Mouse (Mus musculus) neural tube, embryonic 14.5 days (tissue): ENCODE measurements around the gene Wdr86. TPM values are rescaled to one million over a fixed set of nuclear protein-coding genes. Genes with fewer than 3 reads are reported as not detected.

ENCODE experiments used
- ATAC-seq: fragments of 200-750 bp; cut with Nextera tagmentation; 2 replicates; pipeline ENCODE4 v1.8.0; 2017; ENCODE audit warnings: low read depth, mild to moderate bottlenecking, moderate TSS enrichment, moderate library complexity
- H3K27ac ChIP-seq: fragments of 300-500 bp; sonication (generic); 2 replicates; pipeline ENCODE4 v1.5.1; 2014; ENCODE audit warnings: low read depth, mild to moderate bottlenecking, control low read depth, low read length, moderate library complexity, mixed read lengths
- H3K27me3 ChIP-seq: fragments of 300-500 bp; sonication (generic); 2 replicates; pipeline ENCODE4 v1.6.1; 2014; ENCODE audit warnings: low read length; ENCODE audit not compliant: control insufficient read depth, insufficient read depth
- H3K36me3 ChIP-seq: fragments of 300-500 bp; sonication (generic); 2 replicates; pipeline ENCODE4 v1.6.1; 2014; ENCODE audit warnings: low read length, mixed read lengths; ENCODE audit not compliant: control insufficient read depth, insufficient read depth
- H3K4me1 ChIP-seq: fragments of 300-500 bp; sonication (generic); 2 replicates; pipeline ENCODE4 v1.6.1; 2014; ENCODE audit warnings: low read length; ENCODE audit not compliant: control insufficient read depth, insufficient read depth
- H3K4me2 ChIP-seq: fragments of 300-500 bp; sonication (generic); 2 replicates; pipeline ENCODE4 v1.6.1; 2014; ENCODE audit warnings: mild to moderate bottlenecking, low read depth, low read length, control low read depth
- H3K4me3 ChIP-seq: fragments of 300-500 bp; sonication (generic); 2 replicates; pipeline ENCODE4 v1.5.1; 2014; ENCODE audit warnings: low read depth, low read length, control low read depth, mixed read lengths
- H3K9ac ChIP-seq: fragments of 300-500 bp; sonication (generic); replicated peaks from 2 replicates; pipeline ENCODE4 v1.6.1; 2014; ENCODE audit warnings: low read depth, mild to moderate bottlenecking, control low read depth, low read length, mixed read lengths
- H3K9me3 ChIP-seq: fragments of 300-500 bp; sonication (generic); 2 replicates; pipeline ENCODE4 v1.6.1; 2016; ENCODE audit warnings: low read length; ENCODE audit not compliant: control insufficient read depth
- WGBS: fragments of 180-500 bp; shearing (Covaris S2); extraction: QIAGEN DNeasy Blood & Tissue Kit; methylation state at CpG from one replicate; pipeline ENCODE4 v1.1.7; 2014; 5-methylcytosine and 5-hydroxymethylcytosine counted together
- polyA plus RNA-seq: library from polyadenylated mRNA; unstranded; fragments of >200 nt; fragmentation: Nextera tagmentation; extraction: Ambion mirVana; gene quantifications from 2 replicates; pipeline ENCODE4 v1.2.1, GENCODE M21; 2014

Gene Wdr86
- polyA plus RNA-seq, 1 experiment from 2014 or later: 1.2 TPM

- 95% methylated on average over 1 of the region's 1 CpGs for WGBS
- Histone ChIP-seq H3K4me3 (no peak overlapping the region), H3K27me3 (no peaks in the 10 kb centered on the region), H3K9me3 (no peaks in the 10 kb centered on the region), H3K4me2 (no peak overlapping the region), H3K36me3 (no peaks in the 10 kb centered on the region), H3K27ac (no peak overlapping the region), H3K4me1 (no peaks in the 10 kb centered on the region), H3K9ac (no peak overlapping the region)
- ATAC-seq: no peak
Observed at GRCm38 (mm10) chr5:24738517-24738916, 8.0 kb upstream of the Wdr86 start.

- Histone ChIP-seq H3K4me3 (no peak overlapping the region), H3K27ac (no peak overlapping the region)
- 95% methylated on average over 10 of the region's 10 CpGs for WGBS
Observed at GRCm38 (mm10) chr5:24737595-24737994, 7.1 kb upstream of the Wdr86 start.

GRCm38 (mm10) chr5:24733771-24734426 is 3.4 kb upstream of the Wdr86 start:
- Histone ChIP-seq H3K36me3 (no peaks in the 10 kb centered on the region), H3K27ac (no peak overlapping the region), H3K27me3 (peaks cover 23% of the 10 kb centered on the region), H3K4me2 (no peak overlapping the region), H3K9me3 (no peaks in the 10 kb centered on the region), H3K4me1 (no peaks in the 10 kb centered on the region), H3K4me3 (no peak overlapping the region), H3K9ac (no peak overlapping the region)
- WGBS: 65% methylated on average over 7 of the region's 7 CpGs
- ATAC-seq: no peak

More at GRCm38 (mm10) chr5:24737595-24737994, 7.1 kb upstream of the Wdr86 start:
- H3K9ac ChIP-seq: no peak overlapping the region
- ATAC-seq: no peak
- H3K4me1 ChIP-seq: no peaks in the 10 kb centered on the region
- H3K27me3 ChIP-seq: no peaks in the 10 kb centered on the region
- no peak overlapping the region for H3K4me2 ChIP-seq
- no peaks in the 10 kb centered on the region for H3K9me3 ChIP-seq
- H3K36me3 ChIP-seq: no peaks in the 10 kb centered on the region

GRCm38 (mm10) chr5:24733134-24733533 is 2.6 kb upstream of the Wdr86 start:
- H3K27ac ChIP-seq: no peak overlapping the region
- peaks cover 23% of the 10 kb centered on the region for H3K27me3 ChIP-seq
- no peaks in the 10 kb centered on the region for H3K36me3 ChIP-seq
- 5% methylated on average over 8 of the region's 8 CpGs for WGBS
- H3K4me1 ChIP-seq: no peaks in the 10 kb centered on the region
- H3K4me2 ChIP-seq: no peak overlapping the region
- no peak overlapping the region for H3K4me3 ChIP-seq
- no peaks in the 10 kb centered on the region for H3K9me3 ChIP-seq
- no peak overlapping the region for H3K9ac ChIP-seq
- ATAC-seq: no peak

GRCm38 (mm10) chr5:24730986-24731385 is 459 bp upstream of the Wdr86 start:
- Histone ChIP-seq H3K4me1 (no peaks in the 10 kb centered on the region), H3K36me3 (no peaks in the 10 kb centered on the region), H3K4me2 (peak overlapping the region; percentile 59), H3K27me3 (peaks cover 23% of the 10 kb centered on the region), H3K9ac (no peak overlapping the region), H3K27ac (no peak overlapping the region), H3K9me3 (no peaks in the 10 kb centered on the region), H3K4me3 (peak overlapping the region; percentile 33)
- 4% methylated on average over 15 of the region's 15 CpGs for WGBS
- no peak for ATAC-seq

- H3K4me1 ChIP-seq: no peaks in the 10 kb centered on the region
- H3K27ac ChIP-seq: no peak overlapping the region
- H3K36me3 ChIP-seq: no peaks in the 10 kb centered on the region
- H3K4me3 ChIP-seq: peak overlapping the region; percentile 33
- ATAC-seq: 0 out of 2 replicates have a peak, but pooled peaks have one; percentile 7
- H3K9me3 ChIP-seq: no peaks in the 10 kb centered on the region
- WGBS: 2% methylated on average over 45 of the region's 49 CpGs
- peaks cover 23% of the 10 kb centered on the region for H3K27me3 ChIP-seq
- peak overlapping the region; percentile 59 for H3K4me2 ChIP-seq
- H3K9ac ChIP-seq: peak overlapping the region; percentile 47
Observed at GRCm38 (mm10) chr5:24729797-24730487, 585 bp downstream of the Wdr86 start.

- Histone ChIP-seq H3K27ac (no peak overlapping the region), H3K9ac (no peak overlapping the region), H3K36me3 (no peaks in the 10 kb centered on the region), H3K27me3 (peaks cover 23% of the 10 kb centered on the region), H3K9me3 (no peaks in the 10 kb centered on the region), H3K4me1 (no peaks in the 10 kb centered on the region), H3K4me3 (no peak overlapping the region), H3K4me2 (no peak overlapping the region)
- 68% methylated on average over 12 of the region's 12 CpGs for WGBS
- ATAC-seq: no peak
Observed at GRCm38 (mm10) chr5:24726901-24727836, 3.4 kb downstream of the Wdr86 start.

- ATAC-seq: no peak
- H3K4me2 ChIP-seq: no peak overlapping the region
- 71% methylated on average over 6 of the region's 6 CpGs for WGBS
- H3K4me1 ChIP-seq: no peaks in the 10 kb centered on the region
- H3K4me3 ChIP-seq: no peak overlapping the region
- H3K27me3 ChIP-seq: peaks cover 18% of the 10 kb centered on the region
- H3K27ac ChIP-seq: no peak overlapping the region
- H3K9ac ChIP-seq: no peak overlapping the region
- no peaks in the 10 kb centered on the region for H3K36me3 ChIP-seq
- no peaks in the 10 kb centered on the region for H3K9me3 ChIP-seq
Observed at GRCm38 (mm10) chr5:24725897-24726296, 4.6 kb downstream of the Wdr86 start.
